Mouse (Mus musculus): ENCODE data around the gene Litaf.

The Litaf gene

GRCm38 (mm10) chr16:10944545-10944944, 121.4 kb downstream of the Litaf start:
- no peak for TF ChIP-seq GATA4 (IDR thresholded peaks at IDR 0.05; ENCODE audit: insufficient replicate concordance, low read length)

DNA sequence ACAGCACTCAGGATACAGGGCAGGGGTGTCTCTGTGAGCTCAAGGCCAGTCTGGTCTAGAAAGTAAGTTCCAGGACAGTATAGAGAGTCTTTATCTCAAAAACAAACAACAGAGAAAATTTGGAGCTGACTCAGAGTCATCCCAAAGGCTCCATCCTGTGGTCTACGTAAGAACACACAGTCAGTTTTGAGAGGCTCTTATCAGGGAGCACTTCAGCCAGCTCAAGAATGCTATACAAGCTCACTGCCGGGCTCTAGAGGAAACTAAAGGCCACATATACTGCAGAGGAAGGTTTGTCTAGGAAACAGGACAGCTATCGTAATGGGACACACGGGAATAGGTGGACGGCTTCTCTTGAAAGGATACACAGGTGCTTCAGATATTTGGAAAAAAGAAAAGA, 122.7 kb downstream of the Litaf start:
- no peak for TF ChIP-seq GATA4 (IDR thresholded peaks at IDR 0.05; ENCODE audit: insufficient replicate concordance, low read length)

DNA sequence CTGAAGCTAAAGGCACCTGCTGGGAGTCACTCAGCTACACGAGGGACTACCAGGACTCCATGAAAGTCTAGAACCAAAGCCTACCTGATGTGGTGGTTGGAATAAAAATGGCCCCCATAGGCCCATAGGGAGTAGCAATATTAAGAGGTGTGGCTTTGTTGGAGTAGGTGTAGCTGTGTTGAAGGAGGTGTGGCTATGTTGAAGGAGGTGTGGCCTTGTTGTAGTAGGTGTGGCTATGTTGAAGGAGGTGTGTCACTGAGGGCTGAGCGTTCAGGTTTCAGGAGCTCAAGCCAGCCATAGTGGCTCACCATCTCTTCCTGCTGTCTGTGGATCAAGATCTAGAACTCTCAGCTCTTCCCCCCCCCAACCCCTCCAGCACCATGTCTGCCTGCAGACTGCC, 125.3 kb downstream of the Litaf start:
- TF ChIP-seq GATA4 (IDR thresholded peaks at IDR 0.05; ENCODE audit: insufficient replicate concordance, low read length): no peak

DNA sequence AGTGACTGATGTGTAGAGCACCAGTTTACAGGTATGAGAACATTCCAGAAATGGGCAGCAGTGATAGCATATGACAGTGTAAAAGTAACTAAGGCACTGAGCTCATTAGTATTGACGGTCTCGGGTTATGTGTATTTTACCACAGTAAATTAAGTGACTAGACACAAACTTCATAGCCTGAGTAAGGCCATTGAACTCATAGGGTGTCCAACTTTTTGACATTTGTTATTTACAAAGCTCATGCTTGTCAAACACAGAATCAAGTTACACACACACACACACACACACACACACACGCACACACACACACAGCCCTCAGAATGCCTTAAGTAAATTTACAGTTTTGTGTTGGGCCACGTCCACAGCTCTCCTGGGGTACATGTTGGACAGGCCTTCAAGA, 126.0 kb downstream of the Litaf start:
- TF ChIP-seq GATA4 (IDR thresholded peaks at IDR 0.05; ENCODE audit: insufficient replicate concordance, low read length): no peak

DNA sequence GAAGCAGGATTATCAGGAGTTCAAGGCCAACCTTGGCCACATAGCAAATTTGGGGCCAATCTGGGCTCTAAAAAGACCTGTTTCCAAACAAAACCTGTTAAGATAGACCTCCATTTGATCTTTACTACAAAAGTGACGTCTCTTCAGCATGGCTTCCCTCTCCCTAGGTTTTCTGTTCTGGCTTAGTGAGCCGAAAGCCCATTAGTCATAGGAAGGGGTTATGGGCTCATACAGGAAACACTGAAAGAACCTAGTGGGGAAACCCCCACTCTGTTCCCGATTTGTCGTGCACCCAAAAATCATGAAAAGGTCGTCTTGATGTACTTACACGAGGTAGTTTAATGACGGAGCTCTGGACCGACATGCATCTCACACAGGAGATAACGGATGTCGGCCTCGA, 128.5 kb downstream of the Litaf start:
- TF ChIP-seq GATA4 (IDR thresholded peaks at IDR 0.05; ENCODE audit: insufficient replicate concordance, low read length): no peak

DNA sequence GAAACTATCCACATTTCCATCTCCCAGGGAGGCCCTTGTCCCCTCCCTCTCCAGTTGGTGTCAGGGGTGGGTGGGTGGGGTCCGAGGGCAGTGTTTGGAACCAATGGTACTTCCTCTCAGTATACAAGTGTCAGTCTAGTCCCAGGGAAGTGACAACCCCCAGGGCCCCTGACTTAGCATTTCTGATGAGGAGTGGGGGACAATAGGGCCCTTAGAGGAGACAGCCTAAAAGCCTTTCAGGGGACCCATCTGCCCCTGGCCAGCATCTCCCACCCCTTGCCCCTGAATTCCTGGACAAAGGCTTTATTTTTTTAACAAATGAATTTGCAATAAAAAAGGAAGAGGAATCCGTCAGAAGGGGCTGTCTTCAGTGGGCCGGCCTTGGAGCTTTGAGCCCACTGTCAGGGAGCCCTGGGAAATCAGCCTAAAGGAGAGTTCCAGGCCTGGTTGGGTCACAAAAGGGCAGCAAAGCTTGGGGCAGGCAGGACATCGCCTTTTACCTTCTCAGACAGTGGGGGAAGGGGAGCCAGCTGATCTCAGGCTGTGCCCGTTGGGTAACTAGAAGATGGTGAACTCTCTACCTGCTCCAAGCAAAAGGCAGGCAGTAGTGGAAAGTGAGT, 129.1 kb downstream of the Litaf start:
- TF ChIP-seq GATA4 (IDR thresholded peaks at IDR 0.05; ENCODE audit: insufficient replicate concordance, low read length): no peak

DNA sequence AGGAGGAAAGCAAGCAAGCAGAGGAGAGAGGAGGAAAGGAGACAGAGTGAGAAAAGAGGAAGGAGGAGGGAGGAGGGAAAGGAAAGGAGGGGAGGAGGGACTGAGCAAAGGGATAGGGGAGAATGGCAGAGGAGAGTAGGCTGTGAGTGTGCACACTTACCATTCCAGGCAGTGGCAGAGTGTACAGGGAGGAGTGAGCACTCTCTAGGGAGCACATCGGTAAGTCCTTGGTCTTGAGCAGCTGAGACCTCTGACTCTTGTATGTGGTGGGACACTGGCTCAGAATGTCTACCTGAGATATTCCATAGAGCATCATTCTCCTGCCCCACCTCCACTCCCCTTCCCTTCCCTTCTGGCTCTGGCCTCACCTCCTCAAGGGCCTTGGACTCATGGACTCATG, 131.9 kb downstream of the Litaf start:
- no peak for TF ChIP-seq GATA4 (IDR thresholded peaks at IDR 0.05; ENCODE audit: insufficient replicate concordance, low read length)

DNA sequence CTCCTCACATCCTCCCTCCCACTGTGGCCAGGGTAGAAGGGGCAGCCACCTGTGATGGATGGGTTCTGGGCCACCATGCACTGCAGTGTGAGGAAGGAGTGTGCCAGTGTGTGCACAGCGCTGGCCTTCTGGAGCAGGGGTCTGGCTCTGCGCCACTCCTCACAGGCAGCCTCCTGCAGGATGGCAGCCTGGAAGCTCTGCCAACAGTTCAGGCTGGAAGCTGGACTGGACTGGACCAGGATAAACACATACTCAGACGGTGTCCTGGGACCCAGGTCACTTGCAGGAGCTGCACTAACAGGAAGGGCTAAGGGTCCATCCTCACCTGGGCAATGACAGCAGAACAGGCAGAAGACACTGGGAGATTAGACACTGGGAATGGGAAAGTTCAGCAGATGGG, 132.6 kb downstream of the Litaf start:
- TF ChIP-seq GATA4 (IDR thresholded peaks at IDR 0.05; ENCODE audit: insufficient replicate concordance, low read length): no peak

DNA sequence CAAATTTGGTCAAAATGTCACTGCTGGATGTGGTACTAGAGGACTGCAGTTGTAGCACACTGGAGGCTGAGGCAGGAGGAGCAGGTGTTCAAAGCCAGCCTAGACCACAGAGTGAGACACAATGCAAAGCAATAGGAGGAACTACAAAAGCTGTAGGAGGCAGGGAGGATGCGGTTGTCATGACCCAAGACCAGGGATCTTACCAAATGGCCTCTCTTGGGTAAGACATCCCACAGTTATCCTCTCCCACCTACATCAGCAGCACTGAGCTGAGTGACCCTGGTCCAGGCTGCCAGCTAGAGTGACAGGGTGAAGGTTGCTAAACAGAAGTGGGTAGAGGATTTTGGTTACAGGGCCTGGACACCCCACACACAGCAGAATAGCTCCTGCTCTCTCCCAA, 138.9 kb downstream of the Litaf start:
- no peak for TF ChIP-seq GATA4 (IDR thresholded peaks at IDR 0.05; ENCODE audit: insufficient replicate concordance, low read length)

DNA sequence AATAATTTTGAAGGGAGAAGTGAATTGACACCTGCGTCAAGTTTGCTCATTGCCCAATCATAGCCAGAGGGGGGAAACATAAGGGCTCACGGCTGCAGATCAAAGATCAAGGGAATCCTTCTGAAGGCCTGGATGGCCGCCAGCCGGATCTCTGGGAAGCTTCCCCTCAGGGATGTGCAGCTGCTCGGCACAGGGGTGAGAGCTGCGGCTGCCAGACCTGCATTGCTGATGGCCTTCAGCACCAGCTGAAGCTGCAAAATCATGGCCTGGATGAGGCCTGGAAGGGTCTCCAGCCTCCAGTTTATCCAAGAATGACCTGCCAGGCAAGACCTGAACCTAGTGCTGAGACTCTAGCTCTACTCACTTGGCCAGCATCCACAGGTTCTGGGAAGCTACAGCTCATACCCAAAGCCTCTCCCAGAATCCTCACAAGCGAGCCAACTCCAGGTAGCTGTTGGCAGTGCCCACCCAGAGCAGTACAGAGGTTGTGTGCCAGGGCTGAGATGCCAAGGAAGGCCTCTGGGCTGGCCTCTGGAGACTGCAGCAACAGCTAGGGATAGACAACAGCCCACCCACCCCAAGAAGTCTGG, 140.3 kb downstream of the Litaf start:
- TF ChIP-seq GATA4 (IDR thresholded peaks at IDR 0.05; ENCODE audit: insufficient replicate concordance, low read length): no peak

- no peak for TF ChIP-seq GATA4 (IDR thresholded peaks at IDR 0.05; ENCODE audit: insufficient replicate concordance, low read length)
Observed at GRCm38 (mm10) chr16:10923561-10923960, 142.4 kb downstream of the Litaf start.

DNA sequence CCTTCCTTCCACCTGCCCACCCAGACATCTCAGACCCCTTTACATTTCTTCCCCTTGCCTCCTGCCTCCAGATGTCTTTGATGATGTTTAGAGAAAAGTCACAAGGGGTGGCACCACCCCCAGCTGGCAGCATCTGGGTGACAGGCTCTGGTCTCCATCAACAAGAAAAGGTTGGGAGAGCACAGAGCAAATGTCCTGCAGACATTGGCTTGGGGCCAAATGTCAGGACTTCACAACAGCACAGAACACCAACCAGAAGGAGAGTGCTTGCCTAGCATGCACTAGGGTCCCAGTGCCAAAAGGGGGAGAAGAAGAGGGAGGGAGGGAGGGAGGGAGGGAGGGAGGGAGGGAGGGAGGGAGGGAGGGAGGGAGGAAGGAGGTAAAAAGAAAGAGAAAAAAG, 146.1 kb downstream of the Litaf start:
- TF ChIP-seq GATA4 (IDR thresholded peaks at IDR 0.05; ENCODE audit: insufficient replicate concordance, low read length): no peak

DNA sequence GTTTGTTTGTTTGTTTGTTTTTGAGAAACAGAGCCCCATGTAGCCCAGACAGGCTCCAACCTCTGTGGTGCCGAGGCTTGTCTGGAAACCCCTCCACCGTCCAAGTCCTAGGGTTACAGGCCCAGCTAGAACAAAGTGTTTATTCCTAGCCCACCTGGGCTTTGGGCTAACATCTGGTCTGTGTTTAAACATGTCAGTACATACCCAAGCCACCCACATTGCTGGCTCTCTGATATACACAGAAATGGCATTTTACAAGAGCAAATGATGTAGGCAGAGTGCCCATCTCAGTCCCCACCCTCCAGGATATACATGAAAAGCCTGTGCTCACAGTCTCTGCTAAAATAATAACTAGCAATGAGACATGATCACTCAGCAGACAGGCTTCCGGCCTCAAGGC, 149.7 kb downstream of the Litaf start:
- no peak for TF ChIP-seq GATA4 (IDR thresholded peaks at IDR 0.05; ENCODE audit: insufficient replicate concordance, low read length)

GRCm38 (mm10) chr16:10915066-10915465, 150.9 kb downstream of the Litaf start:
- TF ChIP-seq GATA4 (IDR thresholded peaks at IDR 0.05; ENCODE audit: insufficient replicate concordance, low read length): no peak

DNA sequence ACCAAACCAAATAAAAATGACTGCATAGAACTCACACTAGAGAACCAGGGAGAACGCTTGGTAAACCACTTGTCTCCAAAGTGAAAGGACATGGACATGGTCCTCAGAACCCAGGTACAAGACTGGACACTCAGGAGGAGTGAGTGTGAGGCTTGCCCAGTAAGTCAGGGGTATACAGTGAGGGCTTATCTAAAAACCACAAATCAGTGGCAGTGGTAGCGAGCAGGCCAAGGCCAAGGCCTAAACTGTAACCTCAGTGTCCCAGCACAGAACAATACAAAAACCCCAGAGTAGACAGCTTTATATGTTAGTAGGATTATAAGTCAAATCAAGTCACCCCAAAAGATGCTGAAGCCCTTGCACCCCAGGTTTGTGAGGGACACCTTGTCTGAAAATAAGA, 154.9 kb downstream of the Litaf start:
- TF ChIP-seq GATA4 (IDR thresholded peaks at IDR 0.05; ENCODE audit: insufficient replicate concordance, low read length): no peak

- TF ChIP-seq GATA4 (IDR thresholded peaks at IDR 0.05; ENCODE audit: insufficient replicate concordance, low read length): no peak
Observed at GRCm38 (mm10) chr16:10910541-10910940, 155.4 kb downstream of the Litaf start.
